Mouse (Mus musculus): ENCODE data around the gene Adcyap1r1. TPM values are rescaled to one million over a fixed set of nuclear protein-coding genes. Genes with fewer than 3 reads are reported as not detected.

The Adcyap1r1 gene
- polyA plus RNA-seq (2017; shearing (Covaris generic)): not detected

GRCm38 (mm10) chr6:55451771-55452371 lies at the start of gene Adcyap1r1:
Adcyap1r1 (plus strand) TSS chr6:55451978.

Other genes with a start within 250 kb of the Adcyap1r1 start
- 0.12 TPM for gene Mindy4, start 248.6 kb upstream of the Adcyap1r1 start, polyA plus RNA-seq (2017; shearing (Covaris generic))
- 0.11 TPM for gene Aqp1, start 115.5 kb upstream of the Adcyap1r1 start, polyA plus RNA-seq (2017; shearing (Covaris generic))
- gene Ghrhr, start 75.7 kb upstream of the Adcyap1r1 start, polyA plus RNA-seq (2017; shearing (Covaris generic)): not detected
- not detected for gene Neurod6, start 229.3 kb downstream of the Adcyap1r1 start, polyA plus RNA-seq (2017; shearing (Covaris generic))